Mouse (Mus musculus) embryonic stem cell, embryonic (primary cell): ENCODE results near the gene Myo5c.

Source experiments
- CTCF ChIA-PET, 4 experiments: fragments of 300-600 bp in 2 of 4; fragments of 350-600 bp in 2 of 4; sonication (Branson Sonifier 250); formaldehyde crosslinking; loops; one replicate each; lab custom pipeline; 2022; ENCODE audit warnings: inconsistent platforms in 2 of 4; lab: Charles Lee
- POLR2A ChIA-PET, 4 experiments: fragments of 300-600 bp in 2 of 4; fragments of 350-600 bp in 2 of 4; sonication (Branson Sonifier 250); formaldehyde crosslinking; loops; one replicate each; lab custom pipeline; 2022; ENCODE audit warnings: antibody characterized with exemption in 4 of 4, inconsistent platforms in 1 of 4; lab: Charles Lee

Myo5c gene

GRCm38 (mm10) chr9:75258792-75259191 lies 27.0 kb downstream of the Myo5c start:
- ChIA-PET POLR2A (interaction anchor here in 1 of 4 experiments (0.6 to 1.0 kb wide), 2 partner anchors 24 to 344 kb away, joined by 3 read pairs; no protein-coding TSS in a partner anchor), CTCF (interaction anchor here in 3 of 4 experiments (0.6 to 0.7 kb wide), 6 partner anchors 64 to 836 kb away, joined by 3 to 13 read pairs (median 3); no protein-coding TSS in a partner anchor)

GRCm38 (mm10) chr9:75259656-75260055 lies 27.8 kb downstream of the Myo5c start:
- POLR2A ChIA-PET, result interaction anchor here in 1 of 4 experiments (1.1 to 1.5 kb wide), 2 partner anchors 28 to 44 kb away, joined by 3 to 6 read pairs; partner anchors contain the start of gene Myo5c
- CTCF ChIA-PET, result interaction anchor here in 2 of 4 experiments (0.7 to 1.6 kb wide), 3 partner anchors 15 to 41 kb away, joined by 3 to 4 read pairs (median 3); no protein-coding TSS in a partner anchor

- POLR2A ChIA-PET, result interaction anchor here (0.5 to 1.9 kb wide), 16 partner anchors 9 to 906 kb away, joined by 3 to 6 read pairs (median 3); partner anchors contain the start of gene Myo5c (in 1 of the 4)
- CTCF ChIA-PET, result interaction anchor here (0.6 to 2.8 kb wide), 13 partner anchors 18 to 302 kb away, joined by 3 to 13 read pairs (median 5); no protein-coding TSS in a partner anchor
Measured at GRCm38 (mm10) chr9:75261332-75261872, 29.6 kb downstream of the Myo5c start.

GRCm38 (mm10) chr9:75262235-75262826 lies 30.5 kb downstream of the Myo5c start:
- ChIA-PET POLR2A (interaction anchor here in 3 of 4 experiments (0.7 to 1.9 kb wide), 9 partner anchors 8 to 117 kb away, joined by 3 to 6 read pairs (median 3); no protein-coding TSS in a partner anchor), CTCF (interaction anchor here in 3 of 4 experiments (0.6 to 2.8 kb wide), 12 partner anchors 13 to 225 kb away, joined by 3 to 13 read pairs (median 4); partner anchors contain the start of gene Myo5c (in 1 of the 3))

- CTCF ChIA-PET, result interaction anchor here in 2 of 4 experiments (0.6 to 0.8 kb wide), 3 partner anchors 45 to 221 kb away, joined by 3 to 4 read pairs (median 3); no protein-coding TSS in a partner anchor
- POLR2A ChIA-PET, result interaction anchor here in 2 of 4 experiments (0.9 to 1.5 kb wide), 5 partner anchors 10 to 56 kb away, joined by 3 read pairs; partner anchors contain the start of gene Myo5c (in 1 of the 2)
Measured at GRCm38 (mm10) chr9:75264008-75264718, 32.3 kb downstream of the Myo5c start.

- ChIA-PET CTCF (interaction anchor here in 3 of 4 experiments (0.6 to 0.9 kb wide), 4 partner anchors 16 to 217 kb away, joined by 3 to 4 read pairs (median 3); no protein-coding TSS in a partner anchor), POLR2A (no interaction called here)
Measured at GRCm38 (mm10) chr9:75267147-75267546, 35.3 kb downstream of the Myo5c start.

GRCm38 (mm10) chr9:75270382-75270781 lies 38.6 kb downstream of the Myo5c start:
- CTCF ChIA-PET, result interaction anchor here in 1 of 4 experiments (0.8 kb wide), 1 partner anchor 13 kb away, joined by 3 read pairs; no protein-coding TSS in a partner anchor
- POLR2A ChIA-PET, result interaction anchor here in 3 of 4 experiments (0.6 to 1.4 kb wide), 5 partner anchors 9 to 118 kb away, joined by 3 to 5 read pairs (median 3); no protein-coding TSS in a partner anchor

- ChIA-PET CTCF (interaction anchor here in 1 of 4 experiments (0.6 kb wide), 1 partner anchor 199 kb away, joined by 5 read pairs; no protein-coding TSS in a partner anchor), POLR2A (interaction anchor here in 1 of 4 experiments (0.9 kb wide), 1 partner anchor 50 kb away, joined by 3 read pairs; no protein-coding TSS in a partner anchor)
Measured at GRCm38 (mm10) chr9:75271539-75271938, 39.7 kb downstream of the Myo5c start.

- POLR2A ChIA-PET, result no interaction called here
- CTCF ChIA-PET, result no interaction called here
Measured at GRCm38 (mm10) chr9:75273646-75274045, 41.8 kb downstream of the Myo5c start.

GRCm38 (mm10) chr9:75274486-75274885 lies 42.7 kb downstream of the Myo5c start:
- CTCF ChIA-PET, result interaction anchor here in 3 of 4 experiments (0.7 to 1.1 kb wide), 4 partner anchors 8 to 30 kb away, joined by 3 read pairs; no protein-coding TSS in a partner anchor
- POLR2A ChIA-PET, result interaction anchor here in 1 of 4 experiments (1.1 kb wide), 2 partner anchors 13 to 29 kb away, joined by 3 to 4 read pairs; no protein-coding TSS in a partner anchor

- ChIA-PET POLR2A (interaction anchor here in 1 of 4 experiments (1.1 kb wide), 2 partner anchors 13 to 29 kb away, joined by 3 to 4 read pairs; no protein-coding TSS in a partner anchor), CTCF (interaction anchor here in 3 of 4 experiments (0.6 to 1.1 kb wide), 7 partner anchors 8 to 172 kb away, joined by 3 to 9 read pairs (median 3); no protein-coding TSS in a partner anchor)
Measured at GRCm38 (mm10) chr9:75275051-75275450, 43.2 kb downstream of the Myo5c start.

GRCm38 (mm10) chr9:75280814-75281213 lies 49.0 kb downstream of the Myo5c start:
- ChIA-PET CTCF (interaction anchor here (0.5 to 2.9 kb wide), 34 partner anchors 8 to 409 kb away, joined by 3 to 15 read pairs (median 4); partner anchors contain the start of gene Myo5c (in 1 of the 4)), POLR2A (interaction anchor here in 2 of 4 experiments (0.5 to 1.7 kb wide), 5 partner anchors 15 to 231 kb away, joined by 3 read pairs; no protein-coding TSS in a partner anchor)

GRCm38 (mm10) chr9:75282179-75282578 lies 50.4 kb downstream of the Myo5c start:
- POLR2A ChIA-PET, result interaction anchor here in 2 of 4 experiments (1.0 to 1.8 kb wide), 6 partner anchors 12 to 128 kb away, joined by 3 to 9 read pairs (median 3); partner anchors contain the start of gene Mapk6 (in 1 of the 2)
- CTCF ChIA-PET, result interaction anchor here (0.6 to 2.9 kb wide), 38 partner anchors 7 to 677 kb away, joined by 3 to 15 read pairs (median 4); partner anchors contain the start of gene Leo1 (in 1 of the 4)

GRCm38 (mm10) chr9:75282830-75283229 lies 51.0 kb downstream of the Myo5c start:
- CTCF ChIA-PET, result interaction anchor here (0.5 to 2.1 kb wide), 57 partner anchors 8 to 1791 kb away, joined by 3 to 10 read pairs (median 3); partner anchors contain the start of genes Gnb5 (in 1 of the 4) and Leo1 (in 1 of the 4)
- POLR2A ChIA-PET, result interaction anchor here (0.6 to 1.8 kb wide), 13 partner anchors 9 to 185 kb away, joined by 3 to 9 read pairs (median 3); partner anchors contain the start of gene Mapk6 (in 1 of the 4)

- CTCF ChIA-PET, result interaction anchor here (0.6 to 2.1 kb wide), 18 partner anchors 20 to 377 kb away, joined by 3 to 10 read pairs (median 3); no protein-coding TSS in a partner anchor
- POLR2A ChIA-PET, result interaction anchor here in 3 of 4 experiments (0.7 to 1.8 kb wide), 9 partner anchors 9 to 379 kb away, joined by 3 to 9 read pairs (median 3); no protein-coding TSS in a partner anchor
Measured at GRCm38 (mm10) chr9:75283636-75284035, 51.8 kb downstream of the Myo5c start.

- POLR2A ChIA-PET, result interaction anchor here in 1 of 4 experiments (1.5 kb wide), 1 partner anchor 18 kb away, joined by 4 read pairs; no protein-coding TSS in a partner anchor
- CTCF ChIA-PET, result interaction anchor here (0.6 to 1.1 kb wide), 8 partner anchors 13 to 179 kb away, joined by 3 to 13 read pairs (median 3); partner anchors contain the start of gene Myo5c (in 1 of the 4)
Measured at GRCm38 (mm10) chr9:75285363-75285762, 53.5 kb downstream of the Myo5c start.
